Mouse (Mus musculus): ENCODE measurements around the gene Ptpn18.
"Not testable (repeated sequence)": the region's sequence is repeated elsewhere in the genome, so short reads cannot be mapped to it uniquely, and the experiment has no call there.

The Ptpn18 gene

GRCm38 (mm10) chr1:34513068-34513467 lies 53.5 kb downstream of the Ptpn18 start:
- no peak for DNase-seq (ENCODE audit: low read depth in 1 of 2, low spot score in 2 of 2)

- DNase-seq (ENCODE audit: low read depth in 1 of 2, low spot score in 2 of 2) = no peak
These were observed 57.0 kb downstream of the Ptpn18 start for GRCm38 (mm10) chr1:34516595-34516994.

- DNase-seq (ENCODE audit: low read depth in 1 of 2, low spot score in 2 of 2) = not testable (repeated sequence)
These were observed 57.7 kb downstream of the Ptpn18 start for GRCm38 (mm10) chr1:34517297-34517696.

GRCm38 (mm10) chr1:34517797-34518196 lies 58.2 kb downstream of the Ptpn18 start:
- DNase-seq (ENCODE audit: low read depth in 1 of 2, low spot score in 2 of 2) = not testable (repeated sequence)

GRCm38 (mm10) chr1:34518259-34518658 lies 58.7 kb downstream of the Ptpn18 start:
- DNase-seq (ENCODE audit: low read depth in 1 of 2, low spot score in 2 of 2) = no peak

- DNase-seq (ENCODE audit: low read depth in 1 of 2, low spot score in 2 of 2) = no peak
These were observed 62.8 kb downstream of the Ptpn18 start for GRCm38 (mm10) chr1:34522205-34522849.

GRCm38 (mm10) chr1:34522850-34523244 lies 63.3 kb downstream of the Ptpn18 start:
- DNase-seq (ENCODE audit: low read depth in 1 of 2, low spot score in 2 of 2) = no peak

- no peak for DNase-seq (ENCODE audit: low read depth in 1 of 2, low spot score in 2 of 2)
These were observed 64.1 kb downstream of the Ptpn18 start for GRCm38 (mm10) chr1:34523647-34524046.
